Mouse (Mus musculus) yolk sac, embryonic 10.5 days (tissue): ENCODE results near the gene Rimkla.

ENCODE experiments used
- DNase-seq: peaks from one replicate; pipeline ENCODE4 v3.0.0-alpha.2; 2017; ENCODE audit warnings: low spot score

Rimkla gene

GRCm38 (mm10) chr4:119417894-119418293 is 74.5 kb downstream of the Rimkla start:
- no peak for DNase-seq

- DNase-seq: no peak
These were observed 75.2 kb downstream of the Rimkla start for GRCm38 (mm10) chr4:119417270-119417669.
